Mouse (Mus musculus) ZHBTc4 (cell line): ENCODE results near the gene Olfr112.
"Not testable (repeated sequence)": the region's sequence is repeated elsewhere in the genome, so short reads cannot be mapped to it uniquely, and the experiment has no call there.

Experiments
- DNase-seq: peaks from one replicate; pipeline ENCODE4 v3.0.0-alpha.2; 2011; ENCODE audit warnings: low read depth, low spot score

Gene Olfr112

GRCm38 (mm10) chr17:37569351-37569750 lies at the start of gene Olfr112:
Olfr112 (minus strand) TSS chr17:37569451.
- no peak for DNase-seq

GRCm38 (mm10) chr17:37592643-37593042 lies 23.4 kb upstream of the Olfr112 start, which contains the start of gene Olfr114:
Olfr114 (minus strand) TSS chr17:37592743.
- DNase-seq, result no peak

- DNase-seq, result no peak
Observed at GRCm38 (mm10) chr17:37577563-37577962, 8.3 kb upstream of the Olfr112 start, which contains the start of gene Olfr113. Olfr113 (minus strand) TSS chr17:37577663.

GRCm38 (mm10) chr17:37558913-37559615 lies 10.2 kb downstream of the Olfr112 start:
- DNase-seq, result no peak

DNA sequence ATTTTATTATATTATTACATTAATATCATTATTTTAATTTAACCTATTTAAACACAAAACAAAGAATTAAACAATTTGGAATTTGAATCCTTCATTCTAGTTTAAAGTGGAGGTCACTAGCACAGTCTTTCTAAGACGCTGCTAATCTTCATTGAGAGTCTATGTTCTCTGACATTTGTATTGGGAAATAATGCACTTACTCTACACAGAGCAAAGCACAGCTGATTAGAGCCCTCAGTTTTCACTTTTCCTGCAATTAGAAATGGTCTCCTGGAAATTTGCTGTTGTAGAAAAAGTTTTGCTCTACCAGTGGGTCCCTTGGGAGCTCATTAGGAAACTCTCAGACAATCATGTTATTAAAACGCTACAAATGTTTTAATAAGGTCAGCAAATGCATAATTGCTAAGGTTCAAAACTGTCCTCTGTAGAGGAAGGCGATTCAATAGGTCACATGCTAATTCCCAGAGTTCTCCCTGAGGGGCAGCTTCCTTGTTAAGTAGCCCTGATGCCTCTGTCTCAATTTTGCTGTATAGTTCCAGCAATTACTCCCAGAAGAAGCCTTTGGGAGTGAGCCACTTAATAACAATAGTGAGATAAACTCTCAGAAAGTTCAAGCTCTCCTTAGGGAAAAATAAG lies 25.3 kb downstream of the Olfr112 start:
- no peak for DNase-seq

- no peak for DNase-seq
Observed at GRCm38 (mm10) chr17:37541454-37542119, 27.7 kb downstream of the Olfr112 start.

- not testable (repeated sequence) for DNase-seq
Observed at GRCm38 (mm10) chr17:37538416-37538815, 30.8 kb downstream of the Olfr112 start.

DNA sequence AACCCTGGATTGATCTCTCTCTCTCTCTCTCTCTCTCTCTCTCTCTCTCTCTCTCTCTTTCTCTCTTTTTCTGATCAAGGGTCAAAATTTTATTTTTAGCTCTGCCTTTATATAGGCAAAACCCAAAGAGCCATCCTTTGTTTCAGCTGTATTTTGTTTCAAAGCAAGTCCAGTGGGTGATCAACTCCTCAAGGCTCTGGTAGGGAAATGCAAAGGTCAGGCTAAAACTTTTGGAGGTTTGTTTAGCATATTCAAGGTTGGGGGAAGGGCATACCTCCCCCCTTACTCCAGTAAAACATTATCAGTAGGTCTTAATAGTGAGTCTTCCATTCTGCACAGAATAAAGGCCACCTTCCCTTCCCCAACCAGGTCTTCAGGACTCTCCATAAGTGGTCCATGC lies 34.1 kb downstream of the Olfr112 start:
- DNase-seq, result peak; percentile 63

- not testable (repeated sequence) for DNase-seq
Observed at GRCm38 (mm10) chr17:37525427-37525826, 43.8 kb downstream of the Olfr112 start.

DNA sequence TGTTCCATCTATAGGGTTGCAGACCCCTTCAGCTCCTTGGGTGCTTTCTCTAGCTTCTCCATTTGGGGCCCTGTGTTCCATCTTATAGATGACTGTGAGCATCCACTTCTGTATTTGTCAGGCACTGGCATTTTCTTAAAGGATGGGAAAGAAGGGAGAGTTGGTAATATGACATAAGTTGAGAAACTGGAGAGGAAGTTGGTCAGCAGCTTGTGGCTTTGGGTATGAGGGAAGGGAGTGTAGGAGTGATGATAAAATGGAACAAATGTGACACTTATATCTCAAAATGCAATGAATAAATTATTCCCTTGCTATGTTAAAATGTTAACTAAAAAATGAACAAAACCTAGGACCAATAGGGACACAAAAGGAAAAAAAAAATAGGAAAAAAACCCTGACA lies 44.6 kb downstream of the Olfr112 start:
- DNase-seq, result not testable (repeated sequence)
